Mouse (Mus musculus) forebrain, embryonic 16.5 days (tissue): ENCODE results near the gene Gm20388. TPM values are rescaled to one million over a fixed set of nuclear protein-coding genes. Genes with fewer than 3 reads are reported as not detected.
A peak's percentile ranks its signal among the peaks of the same experiment; 100 is the strongest.

Experiments used
- ATAC-seq: fragments of 200-750 bp; cut with Nextera tagmentation; 2 replicates; pipeline ENCODE4 v1.8.0; 2017; ENCODE audit warnings: mild to moderate bottlenecking, moderate library complexity
- H3K27ac ChIP-seq: fragments of 300-500 bp; sonication (generic); 2 replicates; pipeline ENCODE4 v1.5.1; 2014; ENCODE audit warnings: low read length, control low read depth
- H3K27me3 ChIP-seq: fragments of 300-500 bp; sonication (generic); replicated peaks from 2 replicates; pipeline ENCODE4 v1.6.1; 2014; ENCODE audit warnings: low read length; ENCODE audit not compliant: control insufficient read depth, insufficient read depth
- H3K36me3 ChIP-seq: fragments of 300-500 bp; sonication (generic); 2 replicates; pipeline ENCODE4 v1.6.1; 2014; ENCODE audit not compliant: control insufficient read depth, insufficient read depth
- H3K4me1 ChIP-seq: fragments of 300-500 bp; sonication (generic); replicated peaks from 2 replicates; pipeline ENCODE4 v1.6.1; 2014; ENCODE audit warnings: low read length; ENCODE audit not compliant: control insufficient read depth, insufficient read depth
- H3K4me2 ChIP-seq: fragments of 300-500 bp; sonication (generic); 2 replicates; pipeline ENCODE4 v1.6.1; 2014; ENCODE audit warnings: mild to moderate bottlenecking, low read length, control low read depth
- H3K4me3 ChIP-seq: fragments of 300-500 bp; sonication (generic); replicated peaks from 2 replicates; pipeline ENCODE4 v1.5.1; 2014; ENCODE audit warnings: mild to moderate bottlenecking, low read length, control low read depth
- H3K9ac ChIP-seq: fragments of 300-500 bp; sonication (generic); replicated peaks from 2 replicates; pipeline ENCODE4 v1.6.1; 2014; ENCODE audit warnings: low read depth, low read length, control low read depth
- H3K9me3 ChIP-seq: fragments of 300-500 bp; sonication (generic); 2 replicates; pipeline ENCODE4 v1.6.1; 2016; ENCODE audit warnings: low read length; ENCODE audit not compliant: control insufficient read depth
- WGBS: fragments of 180-500 bp; shearing (Covaris S2); extraction: QIAGEN DNeasy Blood & Tissue Kit; methylation state at CpG from one replicate; pipeline ENCODE4 v1.1.7; 2014; 5-methylcytosine and 5-hydroxymethylcytosine counted together
- polyA plus RNA-seq: library from polyadenylated mRNA; unstranded; fragments of >200 nt; fragmentation: Nextera tagmentation; extraction: Ambion mirVana; gene quantifications from 2 replicates; pipeline ENCODE4 v1.2.1, GENCODE M21; 2015

Gm20388 gene
- polyA plus RNA-seq, 1 experiment from 2014 or later = 4.7 TPM

- no peaks in the 10 kb centered on the region for H3K9me3 ChIP-seq
- H3K9ac ChIP-seq = peak overlapping the region; percentile 65
- under 1% methylated on average over 72 of the region's 72 CpGs for WGBS
- H3K4me1 ChIP-seq = peaks cover 22% of the 10 kb centered on the region
- H3K36me3 ChIP-seq = no peaks in the 10 kb centered on the region
- H3K27me3 ChIP-seq = no peaks in the 10 kb centered on the region
- H3K4me3 ChIP-seq = peak overlapping the region; percentile 55
- peak overlapping the region; percentile 96 for H3K4me2 ChIP-seq
- ATAC-seq = peak; percentile 61
- H3K27ac ChIP-seq = no peak overlapping the region
These were observed 1996.2 kb downstream of the Gm20388 start for GRCm38 (mm10) chr8:121906542-121907512.

GRCm38 (mm10) chr8:121907587-121908248 lies 1997.1 kb downstream of the Gm20388 start, which contains the start of gene Slc7a5:
Gene Slc7a5, minus strand, starts transcription at chr8:121907694.
- Histone ChIP-seq H3K4me1 (peaks cover 22% of the 10 kb centered on the region), H3K27ac (no peak within 1 kb of the TSS), H3K4me2 (peak within 1 kb of the TSS; percentile 96), H3K9ac (peak within 1 kb of the TSS; percentile 65), H3K9me3 (no peaks in the 10 kb centered on the region), H3K27me3 (no peaks in the 10 kb centered on the region), H3K36me3 (no peaks in the 10 kb centered on the region), H3K4me3 (peak within 1 kb of the TSS; percentile 55)
- WGBS = under 1% methylated on average over 61 of the region's 61 CpGs
- ATAC-seq = peak; percentile 93

- Histone ChIP-seq H3K27me3 (no peaks in the 10 kb centered on the region), H3K9ac (no peak overlapping the region; the same call in 1 of the 2 replicates), H3K4me3 (no peak overlapping the region), H3K4me2 (no peak overlapping the region; the same call in 1 of the 2 replicates), H3K36me3 (no peaks in the 10 kb centered on the region), H3K4me1 (peaks cover 22% of the 10 kb centered on the region), H3K9me3 (no peaks in the 10 kb centered on the region), H3K27ac (no peak overlapping the region)
- ATAC-seq = no peak
- WGBS = 68% methylated on average over 8 of the region's 8 CpGs
These were observed 1997.9 kb downstream of the Gm20388 start for GRCm38 (mm10) chr8:121908378-121909147.

GRCm38 (mm10) chr8:121909148-121909541 lies 1998.5 kb downstream of the Gm20388 start:
- ATAC-seq = no peak
- whole genome bisulfite sequencing = 72% methylated on average over 8 of the region's 8 CpGs
- H3K9ac ChIP-seq = no peak overlapping the region
- no peaks in the 10 kb centered on the region for H3K36me3 ChIP-seq
- H3K27me3 ChIP-seq = no peaks in the 10 kb centered on the region
- H3K9me3 ChIP-seq = no peaks in the 10 kb centered on the region
- no peak overlapping the region for H3K4me3 ChIP-seq
- peaks cover 22% of the 10 kb centered on the region for H3K4me1 ChIP-seq
- no peak overlapping the region for H3K4me2 ChIP-seq
- no peak overlapping the region for H3K27ac ChIP-seq

- no peak overlapping the region for H3K27ac ChIP-seq
- H3K4me2 ChIP-seq = no peak overlapping the region
- H3K36me3 ChIP-seq = no peaks in the 10 kb centered on the region
- no peaks in the 10 kb centered on the region for H3K27me3 ChIP-seq
- peaks cover 22% of the 10 kb centered on the region for H3K4me1 ChIP-seq
- ATAC-seq = no peak
- WGBS = 9% methylated on average over 6 of the region's 6 CpGs
- H3K4me3 ChIP-seq = no peak overlapping the region
- H3K9ac ChIP-seq = no peak overlapping the region
- H3K9me3 ChIP-seq = no peaks in the 10 kb centered on the region
These were observed 1999.0 kb downstream of the Gm20388 start for GRCm38 (mm10) chr8:121909663-121910062.

GRCm38 (mm10) chr8:121911400-121911799 lies 2000.8 kb downstream of the Gm20388 start:
- Histone ChIP-seq H3K9me3 (no peaks in the 10 kb centered on the region), H3K4me3 (no peak overlapping the region), H3K9ac (no peak overlapping the region), H3K36me3 (no peaks in the 10 kb centered on the region), H3K27me3 (no peaks in the 10 kb centered on the region), H3K4me1 (peaks cover 9% of the 10 kb centered on the region), H3K4me2 (no peak overlapping the region), H3K27ac (no peak overlapping the region)
- no peak for ATAC-seq
- WGBS = 90% methylated on average over 6 of the region's 6 CpGs

GRCm38 (mm10) chr8:121911987-121912386 lies 2001.3 kb downstream of the Gm20388 start:
- no peak overlapping the region for H3K4me2 ChIP-seq
- H3K4me1 ChIP-seq = peaks cover 5% of the 10 kb centered on the region
- no peaks in the 10 kb centered on the region for H3K36me3 ChIP-seq
- H3K4me3 ChIP-seq = no peak overlapping the region
- H3K9ac ChIP-seq = no peak overlapping the region
- no peaks in the 10 kb centered on the region for H3K9me3 ChIP-seq
- no peak overlapping the region for H3K27ac ChIP-seq
- 61% methylated on average over 7 of the region's 7 CpGs for WGBS
- no peaks in the 10 kb centered on the region for H3K27me3 ChIP-seq
- ATAC-seq = no peak

- 58% methylated on average over 3 of the region's 3 CpGs for WGBS
- Histone ChIP-seq H3K27me3 (no peaks in the 10 kb centered on the region), H3K4me1 (peaks cover 4% of the 10 kb centered on the region), H3K4me2 (no peak overlapping the region), H3K4me3 (no peak overlapping the region), H3K9me3 (no peaks in the 10 kb centered on the region), H3K9ac (no peak overlapping the region), H3K36me3 (no peaks in the 10 kb centered on the region), H3K27ac (no peak overlapping the region)
- ATAC-seq = no peak
These were observed 2002.2 kb downstream of the Gm20388 start for GRCm38 (mm10) chr8:121912831-121913230.

GRCm38 (mm10) chr8:121913378-121913777 lies 2002.7 kb downstream of the Gm20388 start:
- no peaks in the 10 kb centered on the region for H3K27me3 ChIP-seq
- H3K36me3 ChIP-seq = no peaks in the 10 kb centered on the region
- no peak for ATAC-seq
- WGBS = 85% methylated on average over 8 of the region's 8 CpGs
- H3K4me3 ChIP-seq = no peak overlapping the region
- H3K4me2 ChIP-seq = no peak overlapping the region
- H3K9ac ChIP-seq = no peak overlapping the region
- H3K4me1 ChIP-seq = no peaks in the 10 kb centered on the region
- no peaks in the 10 kb centered on the region for H3K9me3 ChIP-seq
- no peak overlapping the region for H3K27ac ChIP-seq
